Mouse (Mus musculus) fat pad, adult 2 months (tissue): ENCODE measurements at regions not wholly inside any gene's neighbourhood (a gene's known extent, or its start where the extent isn't known, plus 50 kb on each side); places are given as distances from the start of the nearest gene placed in this dataset.

Experiments used
- DNase-seq: peaks from one replicate; pipeline ENCODE4 v3.0.0-alpha.2; 2011; ENCODE audit warnings: low read depth, low spot score; ENCODE audit errors: extremely low read depth

GRCm38 (mm10) chr9:25374161-25374560 is 107.2 kb upstream of the Eepd1 start:
- DNase-seq, result no peak

- no peak for DNase-seq
Measured at GRCm38 (mm10) chr9:25376209-25376608, 105.1 kb upstream of the Eepd1 start.

- no peak for DNase-seq
Measured at GRCm38 (mm10) chr9:25377771-25378747, 103.3 kb upstream of the Eepd1 start.

GRCm38 (mm10) chr9:25385333-25385732 is 96.0 kb upstream of the Eepd1 start:
- DNase-seq, result no peak

- DNase-seq, result peak; percentile 36
Measured at GRCm38 (mm10) chr9:25387876-25388650, 93.3 kb upstream of the Eepd1 start.

- no peak for DNase-seq
Measured at GRCm38 (mm10) chr9:25389351-25389750, 92.0 kb upstream of the Eepd1 start.

GRCm38 (mm10) chr9:25400647-25401335 is 80.6 kb upstream of the Eepd1 start:
- DNase-seq, result no peak

- no peak for DNase-seq
Measured at GRCm38 (mm10) chr9:25405848-25406247, 75.5 kb upstream of the Eepd1 start.

- no peak for DNase-seq
Measured at GRCm38 (mm10) chr9:25408518-25408917, 72.8 kb upstream of the Eepd1 start.

- DNase-seq, result no peak
Measured at GRCm38 (mm10) chr9:25409729-25410128, 71.6 kb upstream of the Eepd1 start.

GRCm38 (mm10) chr9:25413873-25414272 is 67.5 kb upstream of the Eepd1 start:
- no peak for DNase-seq

GRCm38 (mm10) chr9:25414315-25414714 is 67.0 kb upstream of the Eepd1 start:
- DNase-seq, result no peak

- no peak for DNase-seq
Measured at GRCm38 (mm10) chr9:25426941-25427340, 54.4 kb upstream of the Eepd1 start.

GRCm38 (mm10) chr9:25429450-25430213 is 51.7 kb upstream of the Eepd1 start:
- DNase-seq, result no peak
